Mouse (Mus musculus) T-helper 2 cell (primary cell): ENCODE data around the gene Ptbp3.

Experiments used
- in situ Hi-C: fragments of 300-600 bp; cut with MboI, MseI; formaldehyde crosslinking; loops from one replicate; pipeline ENCODE4 v1.15.1; 2025; ENCODE audit warnings: high pct_unique_total_duplicates

Ptbp3 gene

DNA sequence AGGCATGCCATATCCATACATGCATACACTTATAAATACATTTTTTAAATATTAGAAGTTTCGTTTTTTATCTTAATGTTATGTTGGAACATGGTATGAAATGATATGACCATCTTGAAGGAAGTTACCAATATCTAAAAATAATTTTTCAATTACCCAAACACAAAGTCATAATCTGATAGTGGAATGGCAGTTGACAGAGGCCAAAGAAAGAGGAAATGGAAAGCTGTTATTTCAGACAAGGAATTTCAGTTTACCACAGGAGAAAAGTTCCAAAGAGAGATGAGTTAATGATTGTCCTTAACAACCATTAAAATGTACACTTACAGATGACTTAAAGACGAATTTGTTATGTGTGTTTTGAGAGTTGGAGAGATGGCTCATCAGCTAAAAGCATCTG lies 41.4 kb downstream of the Ptbp3 start:
- in situ Hi-C loops = no loop called here

DNA sequence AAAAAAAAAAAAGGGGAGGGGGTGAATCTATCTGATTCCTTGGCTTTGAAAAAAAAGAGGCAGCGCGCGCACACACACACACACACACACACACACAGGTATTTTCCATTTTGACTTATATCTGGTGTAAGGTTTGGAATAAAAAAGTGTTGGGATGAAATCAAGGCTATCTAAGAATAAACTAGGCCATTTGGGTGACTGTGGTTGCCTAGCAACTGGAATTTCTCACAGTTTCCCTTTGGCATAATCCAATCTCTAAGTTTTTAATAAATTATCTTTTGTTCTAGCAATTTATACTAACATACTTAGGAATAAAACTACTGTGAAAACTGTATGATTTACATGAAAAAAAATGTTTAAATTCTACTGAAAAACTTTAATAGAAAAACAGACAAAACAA lies 42.5 kb downstream of the Ptbp3 start:
- in situ Hi-C loops = no loop called here

DNA sequence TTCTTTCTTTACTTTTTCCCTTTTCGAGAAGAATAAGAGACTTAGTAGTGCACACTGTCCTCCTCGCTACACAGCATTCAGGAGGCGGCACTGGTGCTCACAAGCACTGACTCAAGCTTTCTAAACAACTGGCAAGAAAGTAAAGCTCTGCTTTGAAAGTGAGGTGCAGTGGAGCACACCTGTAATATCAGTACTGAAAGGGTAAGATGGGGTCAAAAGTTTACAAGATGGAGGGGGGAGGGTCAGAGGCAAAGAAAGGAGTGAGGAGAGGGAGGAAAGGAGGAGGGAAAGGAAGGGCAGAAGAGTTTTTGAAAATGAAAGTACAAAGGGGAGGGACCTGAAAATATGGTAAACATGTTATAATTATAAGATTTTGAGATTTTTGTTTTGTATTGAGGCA lies 43.7 kb downstream of the Ptbp3 start:
- in situ Hi-C loops = no loop called here

DNA sequence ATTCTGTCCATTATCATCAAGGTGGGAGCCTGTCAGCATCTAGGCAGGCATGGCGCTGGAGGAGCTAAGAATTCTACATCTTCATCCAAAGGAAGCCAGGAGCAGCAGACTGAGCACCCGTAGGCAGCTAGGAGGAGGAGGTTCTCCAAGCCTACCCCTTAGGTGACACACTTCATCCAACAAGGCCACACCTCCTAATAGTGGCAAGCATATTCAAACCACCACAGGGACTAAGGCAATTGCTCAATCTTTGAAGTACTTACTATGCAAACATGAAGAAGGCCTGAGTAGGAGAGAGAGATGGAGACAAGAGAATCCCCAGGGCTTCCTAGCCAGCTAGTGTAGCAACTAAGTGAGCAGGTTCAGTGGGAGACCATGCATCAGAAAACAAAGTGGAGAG lies 58.1 kb downstream of the Ptbp3 start:
- in situ Hi-C loops = loop anchor here (10.0 kb wide), 1 partner anchor 414 kb away; no protein-coding TSS in a partner anchor

DNA sequence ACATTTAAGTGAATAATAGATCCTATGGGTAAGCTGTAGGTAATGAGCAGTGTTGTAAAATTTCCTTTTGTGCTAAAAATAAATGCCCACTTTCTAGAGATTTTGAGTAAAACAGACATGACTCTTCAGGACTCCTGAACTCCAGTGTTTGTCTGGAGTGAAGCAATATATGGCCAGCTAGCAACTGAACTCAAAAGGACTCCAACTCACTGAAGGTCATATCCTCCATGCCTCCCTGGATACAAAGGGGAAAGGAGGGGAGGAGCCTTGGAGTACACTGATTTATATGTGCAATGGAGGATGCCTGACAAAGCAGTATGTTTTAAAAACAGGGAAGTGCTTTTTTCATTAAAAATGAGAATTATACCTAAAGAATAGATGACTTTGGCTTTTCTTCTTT lies 77.9 kb downstream of the Ptbp3 start:
- in situ Hi-C loops = no loop called here

DNA sequence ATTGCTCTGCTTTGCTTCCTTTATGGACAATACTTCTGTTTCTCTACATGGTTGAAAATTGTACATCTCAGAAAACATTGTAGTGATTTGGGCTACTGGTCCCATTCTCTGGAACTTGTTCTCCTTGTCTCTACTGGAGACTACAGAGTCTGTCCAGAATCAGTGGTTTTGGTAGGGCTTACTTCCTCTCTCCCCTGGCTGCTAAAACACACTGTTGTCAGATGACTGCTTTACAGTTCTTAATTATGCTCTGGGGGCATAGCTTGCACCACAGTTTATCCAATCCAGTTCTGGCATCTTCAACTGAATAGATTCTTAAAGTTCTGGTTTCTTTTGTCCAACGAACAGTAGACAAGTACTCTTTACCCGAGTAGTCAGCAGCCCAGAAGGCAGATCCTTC lies 83.7 kb downstream of the Ptbp3 start:
- in situ Hi-C loops = no loop called here

DNA sequence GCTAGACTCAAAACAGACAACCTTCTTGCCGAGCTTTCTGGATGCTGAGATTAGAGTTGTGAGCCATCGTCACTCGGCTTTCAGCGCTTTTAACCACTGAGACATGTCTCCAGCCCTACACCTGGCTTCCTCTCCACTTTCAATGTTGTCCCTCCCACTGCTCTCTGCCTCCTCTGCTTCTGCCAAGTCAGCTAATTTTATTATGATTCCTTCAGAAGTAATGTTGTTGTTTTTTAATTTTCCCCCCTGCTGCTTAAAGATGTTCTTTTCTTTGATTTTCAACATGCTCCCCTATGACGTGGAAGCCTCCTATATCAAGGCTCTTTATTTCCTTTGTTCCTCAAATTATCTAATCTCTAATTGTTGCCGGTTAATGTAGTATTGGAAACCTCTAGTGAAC lies 84.5 kb downstream of the Ptbp3 start:
- in situ Hi-C loops = no loop called here

DNA sequence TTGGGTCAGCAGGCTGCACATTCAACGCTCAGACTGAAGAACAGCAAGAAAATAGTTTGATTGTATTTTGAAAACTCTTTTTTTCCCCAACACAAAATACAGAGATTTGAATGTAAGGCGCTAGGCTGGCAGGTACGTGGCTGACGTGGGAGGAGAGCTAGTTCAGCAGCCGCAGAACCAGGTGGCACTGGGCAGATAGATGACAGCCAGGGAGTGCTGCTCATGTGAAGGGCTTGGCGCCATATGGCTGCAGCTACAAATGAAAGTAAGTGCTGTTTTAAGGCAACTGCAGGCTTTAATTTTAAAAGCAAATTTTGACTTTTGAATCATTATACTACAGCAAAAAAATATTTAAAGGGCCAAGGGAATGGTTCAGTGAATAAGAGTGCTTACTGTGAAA lies 86.7 kb downstream of the Ptbp3 start:
- in situ Hi-C loops = no loop called here

DNA sequence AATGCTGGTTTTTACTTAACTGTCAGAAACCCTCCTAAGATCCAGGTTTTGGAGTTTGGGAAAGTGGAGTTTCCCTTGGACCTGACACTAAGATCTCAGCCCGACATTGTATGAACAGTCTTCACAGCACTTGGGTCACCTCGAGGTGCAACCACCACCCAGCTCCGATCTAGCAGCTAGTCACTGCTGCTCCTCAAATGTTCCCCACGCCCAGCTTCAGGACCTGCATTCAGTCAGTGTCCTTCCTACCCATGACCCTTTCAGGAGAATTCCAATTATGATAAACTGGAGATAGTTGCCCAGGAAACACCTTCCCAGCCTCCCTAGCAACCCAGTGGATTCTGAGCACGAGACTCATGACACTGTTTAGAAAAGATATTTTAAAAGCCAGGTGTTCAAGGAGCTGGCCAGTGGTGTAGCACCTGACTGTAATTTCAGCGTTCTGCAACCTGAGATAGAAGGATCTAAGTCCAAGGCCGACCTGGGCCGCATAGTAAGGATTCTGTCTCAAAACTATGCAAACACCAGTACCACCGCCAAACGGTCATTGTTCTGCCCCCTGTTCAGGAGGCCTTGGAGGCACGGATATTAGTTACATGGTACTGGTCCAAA lies 87.9 kb downstream of the Ptbp3 start:
- in situ Hi-C loops = no loop called here

DNA sequence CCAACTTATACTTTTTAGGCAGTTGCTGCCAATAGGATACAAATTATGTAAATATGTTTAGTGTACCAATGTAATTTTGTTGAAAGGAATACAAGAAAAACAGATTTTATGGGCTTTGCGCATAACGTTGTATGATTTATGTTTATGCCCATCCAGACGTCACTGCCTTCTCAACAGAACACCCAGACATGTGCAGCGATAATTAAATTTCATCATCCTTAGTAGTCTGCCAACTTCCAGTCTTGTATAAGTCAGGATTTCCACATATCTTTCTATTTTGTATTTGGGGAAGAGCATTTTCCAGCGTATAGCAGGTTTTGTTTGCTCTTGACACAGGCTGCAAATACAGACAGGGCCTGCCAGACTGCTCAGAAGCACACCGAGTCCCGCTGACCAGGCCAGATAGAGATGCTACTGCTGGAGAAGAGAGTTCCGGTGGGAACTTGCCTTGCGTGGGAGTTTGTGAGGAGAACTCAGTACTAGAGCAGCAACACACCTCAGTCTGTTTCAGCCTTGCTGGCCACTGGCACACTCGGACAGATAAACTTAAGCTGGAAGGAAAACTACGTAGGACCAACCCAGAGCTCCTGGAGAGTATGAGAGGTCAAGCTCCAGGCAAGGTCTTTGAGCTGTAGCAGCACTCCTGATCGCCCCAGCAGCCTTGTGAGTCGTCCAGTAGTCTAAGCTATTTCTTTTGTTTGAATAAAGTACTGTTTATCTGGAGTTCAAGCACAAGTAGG lies 89.8 kb downstream of the Ptbp3 start:
- in situ Hi-C loops = no loop called here

DNA sequence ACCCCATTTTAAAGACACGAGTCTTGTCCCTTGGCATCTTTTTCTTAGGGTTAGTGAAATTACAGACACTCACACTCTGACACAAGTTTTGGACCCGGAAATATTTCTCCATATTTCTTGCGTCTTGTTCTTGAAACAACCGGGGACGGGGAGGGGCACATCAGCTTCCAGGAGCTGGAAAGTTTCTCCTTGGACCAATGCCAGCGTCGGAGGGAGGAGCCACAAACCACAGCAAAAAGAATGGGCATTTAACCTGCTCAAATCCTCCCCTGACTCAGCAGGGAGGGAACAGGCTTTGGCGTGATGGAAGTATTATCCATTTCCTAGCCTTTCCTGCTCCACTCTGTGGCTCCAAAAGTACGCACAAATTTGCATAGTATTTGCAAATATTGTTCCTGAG lies 91.2 kb downstream of the Ptbp3 start:
- in situ Hi-C loops = no loop called here

DNA sequence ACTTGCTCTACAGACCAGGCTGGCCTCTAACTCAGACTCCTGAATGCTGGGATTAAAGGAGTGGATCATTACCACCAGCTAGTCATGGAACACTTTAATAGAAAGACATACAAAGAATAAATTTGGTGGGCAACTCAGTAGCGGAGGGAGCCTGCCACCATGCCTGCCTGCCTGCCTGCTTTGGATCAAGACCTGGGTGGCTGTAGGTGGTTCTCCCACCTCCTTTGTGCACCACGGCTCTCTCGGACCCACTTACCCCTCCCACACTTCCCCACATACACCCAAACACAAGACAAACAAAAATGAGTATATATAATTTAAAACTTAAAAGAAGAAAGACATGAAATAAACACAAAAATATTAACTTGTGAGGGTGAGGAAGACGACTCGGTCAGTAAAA lies 92.1 kb downstream of the Ptbp3 start:
- in situ Hi-C loops = no loop called here

DNA sequence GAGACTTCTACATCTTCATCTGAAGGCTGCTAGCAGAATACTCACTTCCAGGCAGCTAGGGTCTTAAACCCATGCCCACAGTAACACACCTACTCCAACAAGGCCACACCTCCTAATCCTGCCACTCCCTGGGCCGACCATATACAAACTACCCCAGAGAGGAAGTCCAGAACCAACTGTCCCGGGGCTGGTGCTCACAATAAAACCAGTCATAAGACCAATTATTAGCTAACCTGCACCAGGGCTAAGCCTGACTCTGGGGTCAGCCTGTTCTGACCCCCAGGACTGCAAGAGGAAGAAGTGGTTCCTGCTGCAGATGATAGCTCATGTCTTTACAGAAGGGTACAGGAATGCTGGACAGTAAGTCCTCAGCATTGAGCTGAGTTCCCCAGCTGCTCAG lies 93.7 kb downstream of the Ptbp3 start:
- in situ Hi-C loops = no loop called here

DNA sequence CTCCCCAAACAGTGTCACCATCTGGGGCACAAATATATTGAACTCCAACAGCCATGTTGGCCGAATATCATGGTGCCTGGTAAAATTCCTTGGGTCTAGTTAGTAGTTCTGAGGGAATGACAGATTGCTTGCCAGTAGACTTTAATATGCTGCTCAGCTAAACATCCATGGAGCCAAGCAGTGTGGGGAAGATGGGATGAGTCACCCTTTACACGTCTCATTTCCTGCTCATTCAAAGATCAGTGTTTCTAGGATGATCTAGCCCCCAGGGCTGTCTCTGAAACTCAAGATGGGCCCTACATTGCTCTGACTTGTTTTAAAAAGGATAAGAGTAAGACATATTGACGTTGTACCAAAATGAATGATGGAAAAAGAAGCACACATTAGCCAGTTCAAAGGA lies 95.1 kb downstream of the Ptbp3 start:
- in situ Hi-C loops = loop anchor here (5.0 kb wide), 1 partner anchor 98 kb away; no protein-coding TSS in a partner anchor

DNA sequence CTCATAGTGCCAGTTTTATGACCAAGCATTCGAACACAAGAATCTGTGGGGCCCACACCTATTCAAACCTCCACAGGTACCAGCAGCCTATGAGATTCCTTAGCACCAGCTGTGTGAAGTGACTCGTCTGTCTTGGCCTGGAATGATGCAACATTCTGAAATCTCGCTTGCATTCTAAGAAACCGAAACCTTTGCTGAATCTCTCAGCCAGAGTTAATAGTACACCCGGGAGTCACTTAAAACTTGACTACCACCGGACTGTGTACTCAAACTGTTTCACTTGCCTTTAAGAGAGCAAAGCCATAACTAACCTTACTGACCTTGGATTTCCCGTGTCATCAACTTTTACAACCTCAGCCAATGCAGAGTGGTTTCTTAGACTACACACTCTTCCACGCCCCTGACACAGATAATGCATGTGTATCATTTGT lies 96.6 kb downstream of the Ptbp3 start:
- in situ Hi-C loops = loop anchor here (5.0 kb wide), 1 partner anchor 100 kb away; no protein-coding TSS in a partner anchor

DNA sequence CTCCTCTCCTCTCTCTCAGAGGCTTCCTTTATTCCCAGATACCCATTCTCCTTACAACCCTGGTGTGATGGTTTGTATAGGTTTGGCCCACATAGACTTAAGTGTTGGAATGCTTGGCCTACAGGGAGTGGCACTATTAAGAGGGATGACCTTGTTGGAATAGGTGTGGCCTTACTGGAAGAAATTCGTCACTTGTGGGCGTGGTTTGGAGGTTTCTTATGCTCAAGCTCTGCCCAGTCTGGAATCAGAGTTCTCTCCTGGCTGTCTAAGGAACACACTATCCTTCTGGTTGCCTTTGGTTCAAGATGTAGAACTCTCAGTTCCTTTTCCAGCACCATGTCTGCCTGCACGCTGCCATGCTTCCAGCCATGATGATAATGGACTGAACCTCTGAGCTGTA lies 98.3 kb downstream of the Ptbp3 start:
- in situ Hi-C loops = loop anchor here (5.0 kb wide), 1 partner anchor 101 kb away; no protein-coding TSS in a partner anchor

DNA sequence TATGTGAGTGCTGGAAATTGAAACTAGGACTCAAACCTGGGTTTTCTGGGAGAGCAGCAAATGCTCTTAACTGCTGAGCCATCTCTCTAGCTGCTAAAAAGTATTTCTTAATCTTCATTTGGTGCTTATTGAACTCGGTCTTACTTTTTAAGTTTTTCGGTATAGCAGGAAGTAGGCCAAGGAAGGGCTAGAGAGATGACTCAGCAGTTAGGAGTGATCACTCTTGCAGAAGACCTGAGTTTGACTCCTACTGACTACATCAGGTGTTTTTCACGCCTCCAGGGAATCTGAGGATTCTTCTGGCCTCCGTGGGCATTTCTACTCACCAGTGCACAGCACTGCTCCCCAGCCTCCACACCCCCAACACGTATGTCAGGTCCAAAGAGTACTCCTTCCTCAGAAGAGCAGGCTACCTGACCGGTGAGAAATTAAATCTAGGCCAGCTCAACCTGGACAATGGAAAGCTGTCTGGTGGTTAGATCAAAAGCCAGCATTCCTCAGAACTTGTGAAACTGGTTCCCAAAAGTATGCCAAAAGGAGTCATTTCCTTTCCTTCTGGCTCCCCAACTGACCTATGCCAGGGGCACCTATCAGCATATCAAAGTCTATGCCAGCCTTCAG lies 98.8 kb downstream of the Ptbp3 start:
- in situ Hi-C loops = loop anchor here (5.0 kb wide), 1 partner anchor 102 kb away; no protein-coding TSS in a partner anchor

DNA sequence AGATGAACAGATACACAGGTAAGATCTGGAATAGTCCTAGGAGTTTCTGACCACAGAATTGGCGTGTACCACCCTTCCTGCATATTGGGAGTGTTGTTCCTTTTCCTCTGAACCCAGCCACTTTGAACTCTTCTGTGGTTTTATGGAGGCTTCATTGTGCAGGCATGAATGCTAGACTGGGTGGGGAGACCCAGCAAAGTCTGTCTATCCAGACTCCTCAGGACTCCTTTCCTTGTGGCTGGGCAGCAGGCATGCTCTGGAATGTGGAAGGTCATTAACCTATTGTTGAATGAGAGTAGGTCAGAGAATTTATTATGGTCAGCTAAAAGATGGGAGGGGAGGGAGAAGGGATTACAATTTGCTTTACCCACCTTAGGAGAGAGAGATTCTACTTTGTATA lies 101.9 kb downstream of the Ptbp3 start:
- in situ Hi-C loops = no loop called here

DNA sequence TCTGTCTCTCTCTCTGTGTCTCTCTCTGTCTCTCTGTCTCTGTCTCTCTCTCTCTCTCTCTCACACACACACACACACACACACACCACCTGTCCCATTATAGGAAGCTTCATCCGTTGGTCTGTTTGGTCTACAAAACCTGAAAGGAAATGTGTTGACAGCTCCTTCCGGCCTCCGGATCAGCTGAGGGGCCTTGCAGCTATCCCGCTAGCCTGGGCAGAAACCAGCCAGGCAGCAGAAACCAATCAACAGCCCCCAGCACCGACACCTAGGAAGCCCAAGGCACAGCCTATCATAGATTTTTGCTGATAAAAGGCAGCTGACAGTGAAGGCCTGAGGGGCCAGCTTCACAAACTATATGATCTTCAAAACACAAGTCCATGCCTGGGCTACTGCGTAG lies 103.6 kb downstream of the Ptbp3 start:
- in situ Hi-C loops = no loop called here

DNA sequence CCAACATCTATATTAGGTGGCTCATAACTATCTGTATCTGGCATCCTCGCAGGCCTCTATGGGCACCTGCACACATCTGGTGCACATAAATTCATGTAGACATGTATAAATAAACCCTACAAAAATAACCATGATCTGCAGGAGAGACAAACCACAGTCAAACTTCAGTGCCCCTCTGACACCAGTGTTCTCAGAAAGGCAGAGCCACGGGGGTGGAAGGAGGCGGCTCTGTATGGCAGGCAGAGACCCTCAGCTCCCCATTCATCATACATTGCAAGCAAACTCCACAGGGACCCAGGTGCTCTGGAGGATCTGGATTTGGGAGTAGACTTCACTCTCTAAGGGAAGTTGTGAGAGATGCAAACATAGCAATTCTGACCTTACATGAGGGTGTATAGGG lies 104.2 kb downstream of the Ptbp3 start:
- in situ Hi-C loops = no loop called here

DNA sequence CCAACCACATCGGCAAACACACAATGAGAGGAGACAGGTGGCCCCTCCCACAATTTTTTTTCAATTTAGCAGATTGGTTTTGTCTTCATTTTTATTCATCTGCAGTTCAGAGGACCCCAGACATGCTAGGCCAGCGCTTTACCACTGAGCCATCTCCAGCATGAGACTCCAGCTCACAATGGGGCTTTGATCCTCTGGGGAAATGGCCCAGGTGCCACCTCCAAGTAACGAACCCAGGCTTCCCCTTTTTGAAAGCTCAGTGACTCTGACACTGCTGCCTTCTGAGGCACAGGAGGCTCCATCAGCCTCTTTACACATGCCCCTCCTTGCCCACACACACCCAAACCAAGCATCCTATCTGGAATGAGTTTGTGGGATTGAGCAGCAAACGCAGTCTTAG lies 105.1 kb downstream of the Ptbp3 start:
- in situ Hi-C loops = no loop called here

DNA sequence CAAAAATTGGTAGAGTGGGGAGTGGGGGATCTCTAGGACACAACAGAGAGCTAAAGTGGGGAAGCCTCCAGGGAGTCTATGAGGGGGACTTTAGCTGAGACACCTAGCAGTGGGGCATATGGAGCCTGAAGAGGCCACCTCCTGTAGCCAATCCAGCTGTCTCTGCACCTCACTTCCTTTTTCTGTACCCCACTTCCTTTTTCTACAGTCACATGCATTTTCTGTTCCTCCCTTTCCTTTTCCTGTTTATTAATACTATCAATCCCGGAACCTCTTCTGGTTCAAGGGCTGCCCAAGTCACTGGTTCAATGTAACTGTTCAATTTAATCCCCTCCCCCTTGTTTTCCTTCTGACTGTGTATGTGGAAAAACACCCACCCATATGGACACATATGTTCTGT lies 107.9 kb downstream of the Ptbp3 start:
- in situ Hi-C loops = no loop called here

DNA sequence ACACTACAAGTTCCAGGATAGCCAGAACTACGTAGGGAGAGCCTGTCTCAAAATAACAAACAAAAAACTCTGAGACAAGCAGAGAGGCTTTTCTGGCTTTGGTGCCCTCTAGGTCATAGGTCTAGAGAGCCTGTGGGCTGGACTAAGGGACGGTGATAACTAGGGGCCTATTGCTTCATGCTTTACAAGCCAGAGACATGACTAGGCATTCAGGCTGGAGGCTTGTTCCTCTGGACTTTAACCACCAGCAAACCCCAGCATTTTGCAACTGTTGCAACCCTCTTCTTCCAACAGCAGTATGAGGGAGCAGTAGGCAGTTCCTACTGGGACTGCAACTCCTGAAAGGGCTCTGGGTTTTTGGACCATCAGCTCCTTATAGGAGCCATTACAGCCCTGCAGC lies 109.2 kb downstream of the Ptbp3 start:
- in situ Hi-C loops = no loop called here
